Mouse (Mus musculus) cerebellum, postnatal 4 days (tissue): ENCODE measurements around the gene Tle1.
A peak's percentile ranks its signal among the peaks of the same experiment; 100 is the strongest.

ENCODE experiments used
- DNase-seq, 2 experiments: peaks; one replicate each; pipeline ENCODE4 v3.0.0; 2022; ENCODE audit warnings: low spot score in 2 of 2, mixed read lengths in 1 of 2

Gene Tle1

DNA sequence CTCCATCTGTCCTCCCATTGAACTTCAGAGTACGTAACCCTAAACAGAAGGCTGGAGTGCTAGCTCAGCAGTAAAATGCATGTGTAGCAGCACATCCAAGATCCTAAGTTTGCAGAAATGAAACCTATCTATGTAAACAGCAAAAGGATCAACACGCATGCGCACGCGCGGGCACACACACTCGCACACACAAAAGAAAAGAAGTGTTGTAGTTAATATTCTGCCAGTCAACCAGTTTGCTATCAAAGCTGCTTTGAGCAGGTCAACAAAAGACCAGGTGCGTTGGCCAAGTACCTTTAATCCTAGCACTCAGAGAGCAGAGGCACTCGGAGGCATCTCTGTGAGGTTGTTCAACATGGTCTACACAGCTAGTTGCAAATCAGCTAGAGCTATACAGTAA lies 35.0 kb downstream of the Tle1 start:
- no peak for DNase-seq

DNA sequence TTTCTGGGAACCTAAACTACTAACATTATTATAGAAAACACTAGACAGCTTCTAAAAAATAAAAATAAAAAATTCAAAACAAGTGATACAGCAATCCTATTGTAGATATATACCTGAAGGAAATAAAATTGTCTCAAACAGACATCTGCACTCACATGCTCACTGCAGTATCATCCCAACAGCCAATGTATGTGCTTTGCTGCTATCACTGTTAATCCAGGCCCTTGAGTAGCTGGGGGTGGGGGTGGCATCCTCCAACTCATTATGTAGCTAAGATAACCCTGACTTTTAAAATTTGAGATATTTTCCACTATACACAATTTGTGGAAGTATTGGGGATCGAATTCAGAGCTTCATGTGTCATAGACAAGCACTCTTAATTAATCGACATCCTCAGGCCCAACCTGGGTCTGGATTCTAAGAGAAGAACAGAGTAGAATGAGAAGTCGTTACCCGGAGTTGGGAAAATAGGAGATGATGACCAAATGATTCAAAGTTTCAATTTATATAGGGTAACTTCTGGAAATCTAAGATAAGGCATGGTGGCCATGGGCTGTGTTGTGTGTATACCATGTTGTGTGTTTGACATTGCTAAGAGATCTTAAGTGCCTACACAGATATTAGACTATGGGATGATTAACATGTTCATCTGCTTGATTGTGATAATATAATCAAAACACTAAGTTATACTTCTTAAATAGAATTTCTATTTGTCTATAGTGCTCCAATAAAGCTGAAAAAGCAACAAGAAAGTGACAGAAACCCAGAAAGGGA lies 38.1 kb downstream of the Tle1 start:
- DNase-seq = no peak

DNA sequence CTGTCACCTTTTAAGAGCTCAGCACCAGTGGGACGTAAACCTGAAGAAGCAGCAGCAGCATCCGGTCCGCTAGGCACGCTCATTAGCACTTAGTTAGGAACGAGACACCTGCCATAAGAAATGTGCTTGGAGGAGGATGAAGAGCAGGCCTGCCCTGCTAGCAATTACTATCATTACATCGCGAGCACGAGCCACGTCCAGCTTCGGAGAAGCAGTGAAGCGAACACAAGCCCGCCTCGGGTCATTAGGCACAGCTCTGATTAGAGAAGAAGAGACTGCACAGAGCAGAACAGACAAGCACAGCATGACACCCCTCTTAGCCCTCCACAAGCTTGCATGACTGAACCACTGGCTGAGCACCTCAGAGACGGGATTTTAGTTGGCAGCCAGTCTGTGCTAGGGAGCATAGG lies 40.6 kb downstream of the Tle1 start:
- DNase-seq = peak; percentile 37 to 69

DNA sequence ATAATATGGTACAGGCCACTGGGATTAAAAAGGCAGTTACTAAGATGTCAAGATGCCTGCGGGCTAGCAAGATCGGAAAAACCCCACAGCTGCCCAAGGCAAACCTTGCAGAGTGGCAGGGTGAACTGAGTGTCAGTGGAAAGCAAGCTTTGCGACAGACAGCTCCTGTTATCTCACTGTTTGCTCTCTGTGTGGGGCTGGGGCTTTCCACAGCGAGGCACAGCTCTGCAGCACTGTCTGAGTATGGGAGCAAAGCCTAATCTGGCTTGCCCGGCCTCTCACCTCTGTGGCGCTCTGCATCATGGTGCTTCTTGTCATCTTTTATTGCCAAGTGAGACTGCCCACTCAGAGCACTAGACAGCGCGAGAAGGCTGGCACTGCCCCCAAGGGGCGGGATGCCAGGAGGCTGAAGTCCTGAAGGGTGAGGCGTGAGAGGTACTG lies 42.8 kb downstream of the Tle1 start:
- peak in 1 of 2 experiments; percentile 56 for DNase-seq

DNA sequence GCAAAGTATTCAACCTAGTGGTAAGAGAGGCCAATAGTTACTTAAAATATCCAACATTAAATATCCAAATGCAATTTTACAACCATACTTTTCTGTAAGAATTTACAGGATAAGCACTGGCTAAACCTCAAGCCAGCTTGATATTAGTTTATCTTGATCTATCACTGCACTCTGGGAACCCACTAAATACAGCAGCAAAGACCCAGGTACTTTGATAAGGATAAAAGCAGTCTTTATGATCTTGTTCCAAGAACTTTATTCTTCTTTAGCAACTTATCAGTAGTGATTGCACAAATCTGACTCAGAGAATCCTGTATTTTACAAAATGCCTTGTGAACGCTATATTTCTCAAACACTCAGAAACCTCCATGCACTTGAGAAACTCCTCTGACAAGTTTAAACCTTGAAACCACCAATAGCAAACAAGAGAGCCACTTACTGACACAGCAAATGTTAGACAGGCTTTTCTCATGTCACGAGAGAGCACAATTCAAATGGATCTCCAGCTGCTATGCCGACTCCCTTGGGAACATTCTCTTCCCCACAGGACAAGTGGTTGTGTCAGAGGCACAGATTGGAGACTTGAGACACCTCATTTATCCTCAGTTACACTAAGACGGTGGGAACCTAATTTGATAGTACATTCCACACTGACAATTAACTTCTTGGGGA lies 50.1 kb downstream of the Tle1 start:
- DNase-seq = no peak

DNA sequence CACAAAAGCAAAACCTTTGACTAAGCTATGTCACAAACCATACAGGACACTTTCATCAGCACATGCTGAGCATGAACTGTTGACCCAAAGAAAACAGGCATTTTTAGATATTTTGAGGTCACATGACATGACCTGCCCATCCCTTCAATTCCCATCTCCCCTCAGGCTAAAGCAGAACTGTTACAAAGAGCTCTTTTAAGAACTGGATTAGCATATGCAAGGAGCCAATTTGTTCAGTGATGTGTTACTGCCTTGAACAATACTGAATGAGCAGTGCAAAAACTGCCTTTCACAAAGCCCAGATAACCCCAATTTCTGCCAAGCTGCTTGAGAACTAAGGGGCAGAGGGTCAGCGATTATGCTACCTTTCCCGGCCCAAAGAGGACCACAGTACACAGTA lies 54.7 kb downstream of the Tle1 start:
- no peak for DNase-seq

DNA sequence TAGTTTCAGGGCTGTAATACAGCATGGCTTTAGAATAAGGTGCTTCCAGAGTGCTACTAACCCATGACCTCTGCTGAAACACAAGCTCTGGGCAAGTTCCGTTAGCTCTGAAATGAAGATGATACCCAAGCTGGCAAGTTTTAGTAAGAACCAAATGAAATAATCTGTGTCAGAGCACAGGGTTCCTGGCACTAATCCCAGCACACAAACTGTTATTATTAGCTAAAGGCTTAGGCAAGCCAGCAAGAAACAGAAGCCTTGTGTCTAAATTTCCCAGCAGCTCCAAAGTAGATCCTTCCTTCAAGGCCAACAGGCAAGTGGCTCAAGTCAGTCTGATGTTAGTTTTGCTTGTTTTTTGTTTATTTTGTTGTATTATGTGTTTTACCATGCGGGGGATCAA lies 56.2 kb downstream of the Tle1 start:
- no peak for DNase-seq

DNA sequence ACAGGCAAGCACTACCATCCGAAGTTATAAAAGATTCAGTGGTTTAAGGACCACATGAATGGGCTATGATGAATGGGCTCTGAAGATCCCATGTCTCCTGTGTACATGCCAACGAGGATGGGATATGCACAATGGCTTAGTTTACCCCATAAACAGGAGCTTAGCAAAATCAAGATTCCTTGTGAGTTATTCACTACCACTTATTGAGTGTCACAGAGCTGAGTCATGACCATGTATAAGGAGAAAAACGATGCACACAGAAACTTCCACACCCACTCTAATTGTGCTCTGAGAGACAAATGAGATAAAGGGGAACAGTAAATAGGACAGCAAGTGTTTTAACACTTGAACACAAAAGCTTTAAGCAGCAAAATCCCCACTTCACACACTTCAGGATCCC lies 60.0 kb downstream of the Tle1 start:
- no peak for DNase-seq

DNA sequence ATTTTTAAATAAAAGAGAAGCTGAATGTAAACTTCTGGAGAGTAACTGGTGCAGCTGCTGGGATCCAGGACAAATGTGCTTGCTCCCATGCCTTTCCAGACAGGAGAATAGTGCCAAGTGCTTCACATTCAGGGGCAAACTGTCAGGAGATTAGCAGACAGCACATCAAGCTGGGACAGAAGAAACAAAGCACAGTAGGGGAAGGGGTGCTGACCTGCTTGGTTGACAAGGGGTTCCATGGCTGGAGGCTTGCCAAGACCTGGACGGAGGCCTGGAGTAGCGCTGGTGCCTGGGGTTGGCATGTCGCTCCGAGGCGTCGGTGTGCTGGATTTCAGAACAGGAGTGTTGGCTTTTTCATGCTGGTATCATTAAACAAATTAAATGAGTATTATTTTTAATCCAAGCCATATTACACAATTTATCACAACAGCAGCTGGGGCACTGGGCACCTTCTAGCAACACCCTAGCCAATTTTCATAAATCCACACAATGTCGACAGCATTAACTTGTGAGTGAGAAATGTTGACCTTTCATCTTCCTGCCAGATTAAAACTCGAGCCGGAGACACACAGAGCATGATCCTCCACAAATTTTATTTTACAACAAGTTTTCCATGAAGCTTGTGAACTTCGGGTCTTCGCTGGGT lies 61.1 kb downstream of the Tle1 start:
- DNase-seq = peak in 1 of 2 experiments; percentile 61

DNA sequence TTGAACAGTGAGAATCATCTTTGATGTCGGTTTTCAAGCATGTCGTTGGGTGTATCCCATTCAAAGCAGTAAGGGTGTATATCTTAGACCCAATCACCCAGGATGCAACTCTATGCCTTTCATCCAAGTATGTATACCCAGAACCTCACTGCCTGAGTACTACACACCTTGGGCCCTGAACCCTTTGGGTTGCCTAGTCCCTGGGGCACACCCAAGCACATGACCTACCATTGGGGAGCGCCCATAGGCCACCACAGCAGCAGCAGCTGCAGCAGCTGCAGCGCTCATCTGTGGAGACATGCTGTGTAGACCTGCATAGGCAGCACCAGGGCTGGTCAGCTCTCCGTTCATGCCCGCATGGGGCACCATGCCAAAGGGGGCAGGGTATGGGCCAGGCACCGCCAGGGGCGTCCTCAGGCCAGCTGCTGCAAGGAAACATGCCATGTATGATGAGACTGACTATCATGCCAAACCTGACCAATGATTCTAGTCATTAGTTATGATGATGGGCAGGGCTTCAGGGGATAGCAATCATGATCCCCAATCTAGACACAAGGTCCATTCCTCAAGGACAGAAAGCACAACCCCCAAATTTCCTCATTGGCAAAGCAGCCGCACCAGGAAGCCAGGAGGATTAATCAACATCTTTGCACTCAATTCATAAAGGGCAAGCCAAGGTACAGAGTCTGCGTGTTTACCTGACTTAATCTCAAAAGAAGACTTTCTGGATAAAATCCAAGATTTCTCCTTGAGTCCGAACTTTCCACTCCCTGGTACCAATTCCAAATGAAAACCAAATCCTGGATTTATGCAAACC lies 62.2 kb downstream of the Tle1 start:
- DNase-seq = peak in 1 of 2 experiments; percentile 45

DNA sequence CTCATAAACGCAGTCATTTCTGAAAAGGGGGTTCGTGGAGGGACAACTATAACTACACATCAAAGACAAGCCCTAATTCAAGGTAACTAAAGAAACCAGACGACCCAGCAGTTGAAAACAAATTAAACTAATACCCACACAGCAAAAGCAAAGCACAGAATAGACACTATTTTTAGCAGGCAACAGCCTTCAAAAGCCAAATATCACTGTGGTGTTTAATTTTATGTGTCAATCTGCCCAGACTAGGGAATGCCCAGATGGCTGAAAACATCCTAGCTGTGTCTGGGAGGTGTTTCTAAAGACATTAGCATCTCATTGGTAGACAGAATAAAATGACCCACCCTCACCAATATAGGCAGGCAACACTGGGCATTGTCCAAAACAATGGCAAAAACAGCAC lies 68.1 kb downstream of the Tle1 start:
- no peak for DNase-seq

DNA sequence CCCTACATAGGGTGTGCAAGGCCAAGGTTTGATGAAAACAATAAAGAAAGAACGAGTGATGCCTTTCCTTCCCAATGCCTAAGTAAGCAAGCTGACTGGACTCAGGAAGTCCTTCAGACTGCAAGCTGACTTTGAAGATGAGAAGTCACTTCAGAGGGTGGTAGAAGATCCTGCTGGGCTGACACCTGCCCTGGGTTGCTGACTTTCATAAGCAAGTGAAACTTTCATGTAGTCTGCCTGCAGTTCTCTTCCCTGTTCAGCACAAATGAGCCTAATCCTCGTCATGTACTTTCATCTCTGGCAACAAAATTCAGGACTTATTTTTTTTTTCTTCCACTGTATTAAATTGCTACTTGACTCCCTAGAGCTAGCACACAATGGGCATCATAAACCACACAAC lies 73.1 kb downstream of the Tle1 start:
- no peak for DNase-seq

DNA sequence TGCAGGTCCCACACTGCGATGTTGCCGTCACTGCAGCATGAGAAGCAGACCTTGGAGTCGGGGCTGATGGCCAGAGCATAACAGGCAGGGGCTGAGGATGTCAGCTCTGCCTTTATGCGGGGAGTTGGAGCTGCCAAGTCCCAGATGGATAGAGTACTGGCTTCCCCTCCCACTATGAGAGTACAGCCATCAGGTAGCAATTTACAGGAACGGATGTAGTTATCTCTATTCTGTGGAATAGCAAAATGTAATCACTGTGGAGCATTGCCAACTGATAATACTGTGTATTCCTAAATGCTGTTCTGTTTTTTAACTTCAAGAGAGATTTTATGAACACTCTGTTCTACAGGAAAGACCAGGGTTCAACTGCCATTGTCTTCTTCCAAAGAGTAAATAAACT lies 75.9 kb downstream of the Tle1 start:
- DNase-seq = no peak

DNA sequence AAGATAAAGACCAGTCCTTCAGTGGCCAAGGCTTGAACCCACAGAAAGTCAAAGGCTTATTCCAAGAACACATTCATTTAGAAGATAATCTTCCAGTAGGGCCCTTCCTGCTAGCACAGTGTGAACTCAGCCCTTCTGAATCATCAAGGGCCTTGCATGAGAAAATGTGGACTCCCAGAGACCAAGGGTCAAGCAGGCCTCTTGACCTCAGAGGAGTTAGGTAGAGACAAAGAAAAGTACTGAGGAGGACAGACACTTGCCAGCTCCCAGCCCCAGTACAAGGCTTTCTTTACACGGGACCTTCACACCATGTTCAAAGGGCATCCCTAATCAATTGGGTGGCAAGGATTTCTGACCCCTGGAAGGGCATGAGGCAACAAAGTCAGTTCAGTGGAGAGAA lies 77.9 kb downstream of the Tle1 start:
- DNase-seq = no peak

DNA sequence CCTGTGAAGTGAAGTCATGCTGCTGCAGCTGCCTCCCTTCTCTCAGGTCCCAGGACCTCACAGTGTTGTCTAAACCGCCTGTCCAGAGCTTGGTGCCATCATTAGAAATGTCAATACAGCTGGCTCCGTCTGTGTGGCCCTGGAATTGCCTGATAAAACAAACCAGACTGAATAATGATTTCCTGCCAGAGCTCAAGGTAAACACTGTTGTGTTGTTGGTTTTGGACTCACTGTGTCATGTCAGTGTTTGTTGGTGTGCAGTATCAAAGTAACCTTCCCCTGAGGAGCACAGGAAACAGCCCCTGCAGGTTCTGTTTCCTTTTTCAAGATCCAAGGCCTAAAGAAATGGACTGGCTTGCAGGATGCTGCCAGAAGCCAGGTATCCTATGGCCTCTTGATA lies 78.4 kb downstream of the Tle1 start:
- DNase-seq = no peak

DNA sequence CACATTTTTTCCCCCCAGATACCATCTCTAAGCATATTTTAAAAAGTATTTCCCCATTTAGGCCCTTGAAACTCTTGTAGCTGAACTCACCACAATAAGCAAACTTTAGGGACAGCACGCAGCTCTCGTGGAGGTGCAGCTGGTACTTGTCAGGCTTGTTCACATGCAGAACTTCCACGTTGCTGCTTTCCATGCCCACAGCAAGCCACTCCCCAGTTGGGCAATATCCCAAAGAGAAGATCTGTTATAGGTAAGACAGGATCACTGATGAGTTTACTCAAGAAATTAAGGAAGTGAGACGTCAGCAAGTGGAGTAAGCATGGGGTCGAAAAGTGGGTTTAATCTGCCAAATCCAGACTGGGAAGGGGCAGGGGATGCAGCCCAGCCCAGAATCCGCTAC lies 80.7 kb downstream of the Tle1 start:
- no peak for DNase-seq

DNA sequence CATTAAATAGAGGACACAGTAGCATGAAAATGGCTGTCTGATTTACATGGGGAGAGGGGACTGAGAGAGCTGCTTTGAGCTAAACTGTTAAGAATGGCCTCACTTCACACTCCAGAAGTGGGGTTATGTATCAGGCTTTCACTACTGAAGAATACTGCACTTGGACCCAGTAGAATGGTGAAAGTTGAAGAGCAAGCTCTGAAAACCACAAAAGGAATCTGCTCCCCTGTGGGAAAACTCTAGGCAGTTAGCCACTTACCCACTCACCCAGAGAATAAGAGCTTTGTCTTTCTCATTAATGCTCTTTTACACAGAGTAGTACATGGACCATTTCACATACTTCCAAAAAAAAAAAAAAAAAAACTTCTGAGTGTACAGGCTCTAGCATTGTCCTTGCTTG lies 95.0 kb downstream of the Tle1 start:
- DNase-seq = no peak

DNA sequence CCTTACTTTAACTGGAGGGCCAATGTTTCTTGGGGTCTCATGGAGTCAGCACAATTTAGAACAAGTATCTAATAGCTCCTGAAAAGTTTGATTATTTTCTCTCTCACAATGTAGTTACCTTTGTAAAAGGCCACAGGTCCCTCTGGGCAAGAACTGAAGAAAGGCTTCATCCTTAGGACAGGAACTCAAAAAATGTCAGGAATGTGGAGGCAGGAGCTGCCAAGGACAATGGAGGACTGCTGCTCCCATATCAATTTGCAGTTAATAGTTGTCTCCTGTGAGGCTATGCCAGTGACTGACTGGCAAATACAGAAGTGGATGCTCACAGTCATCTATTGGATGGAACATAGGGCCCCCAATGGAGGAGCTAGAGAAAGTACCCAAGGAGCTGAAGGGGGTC lies 96.5 kb downstream of the Tle1 start:
- no peak for DNase-seq

DNA sequence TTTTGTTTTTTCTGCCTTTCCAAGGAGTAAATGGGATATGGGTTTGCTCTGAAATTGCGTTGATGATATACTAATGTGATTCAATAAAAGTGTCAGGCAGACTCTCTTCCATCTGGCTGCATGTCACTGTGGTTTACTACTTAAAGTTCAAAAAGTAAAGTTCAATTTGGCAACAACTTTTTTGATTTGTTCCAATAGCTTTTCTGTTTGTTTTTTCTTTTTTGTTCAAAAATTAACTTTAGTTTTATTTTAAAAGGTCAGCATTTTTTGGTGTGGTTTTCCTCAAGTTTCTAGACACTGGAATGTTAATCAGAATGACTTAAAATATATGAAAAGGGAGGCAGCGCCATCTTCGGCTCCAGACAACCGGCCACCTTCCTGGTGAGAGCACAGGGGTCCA lies 112.9 kb downstream of the Tle1 start:
- DNase-seq = no peak

DNA sequence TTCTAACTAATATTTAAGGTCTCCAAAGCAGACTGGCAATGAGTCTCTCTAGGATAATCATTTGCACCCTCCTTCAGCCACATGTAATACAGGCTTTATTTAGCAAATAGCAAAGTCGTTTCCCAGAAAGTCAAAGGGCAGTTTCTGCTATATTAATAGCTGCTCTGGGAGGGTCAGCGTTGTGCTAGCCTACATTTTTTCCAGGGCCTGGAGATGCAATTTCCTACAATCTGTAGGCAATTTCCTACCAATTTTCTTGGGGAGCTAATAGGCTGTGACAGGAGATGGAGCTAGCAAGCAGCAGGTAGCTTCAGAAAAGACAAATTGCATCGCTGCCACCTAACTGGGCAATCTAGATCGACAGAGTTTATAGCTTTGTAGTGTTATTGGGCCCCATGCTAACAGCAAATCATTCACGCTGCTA lies 131.6 kb downstream of the Tle1 start:
- no peak for DNase-seq

DNA sequence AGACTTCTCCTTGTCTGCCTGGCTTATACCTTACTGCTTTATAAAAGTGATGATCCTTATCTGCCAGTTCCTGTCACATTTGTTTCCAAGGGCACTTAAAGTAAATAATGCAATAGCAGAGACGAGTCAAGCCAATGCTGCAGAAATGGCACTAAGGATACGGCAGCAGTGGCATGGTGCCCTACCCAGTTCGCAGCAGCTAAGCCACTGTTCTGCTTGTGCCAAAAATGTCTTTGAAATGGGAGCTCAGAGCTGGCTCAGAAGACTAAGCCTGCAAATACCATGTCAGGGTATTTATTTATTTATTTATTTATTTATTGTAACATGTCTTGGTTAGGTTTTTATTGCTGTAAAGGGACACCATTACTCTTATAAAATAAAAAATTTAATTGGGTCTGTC lies 132.8 kb downstream of the Tle1 start:
- no peak for DNase-seq
